Mouse (Mus musculus) fat pad, adult 2 months (tissue): ENCODE measurements around the gene Inhbb.

Experiments
- DNase-seq: peaks from one replicate; pipeline ENCODE4 v3.0.0-alpha.2; 2011; ENCODE audit warnings: low read depth, low spot score; ENCODE audit errors: extremely low read depth

The Inhbb gene

GRCm38 (mm10) chr1:119421576-119422421 lies at the start of gene Inhbb:
Gene Inhbb, minus strand, starts transcription at chr1:119422248.
- no peak for DNase-seq

- no peak for DNase-seq
These were observed 41.3 kb upstream of the Inhbb start for GRCm38 (mm10) chr1:119463386-119463785.

- no peak for DNase-seq
These were observed 38.0 kb upstream of the Inhbb start for GRCm38 (mm10) chr1:119460062-119460461.

- DNase-seq = no peak
These were observed 36.1 kb upstream of the Inhbb start for GRCm38 (mm10) chr1:119457993-119458605.

GRCm38 (mm10) chr1:119457528-119457855 lies 35.4 kb upstream of the Inhbb start:
- DNase-seq = no peak

GRCm38 (mm10) chr1:119456671-119457527 lies 34.9 kb upstream of the Inhbb start:
- DNase-seq = no peak

- DNase-seq = no peak
These were observed 31.7 kb upstream of the Inhbb start for GRCm38 (mm10) chr1:119453731-119454130.

- no peak for DNase-seq
These were observed 29.4 kb upstream of the Inhbb start for GRCm38 (mm10) chr1:119451417-119451816.

- DNase-seq = no peak
These were observed 28.8 kb upstream of the Inhbb start for GRCm38 (mm10) chr1:119450651-119451345.

GRCm38 (mm10) chr1:119446753-119447283 lies 24.8 kb upstream of the Inhbb start:
- no peak for DNase-seq

- no peak for DNase-seq
These were observed 21.7 kb upstream of the Inhbb start for GRCm38 (mm10) chr1:119443591-119444350.

GRCm38 (mm10) chr1:119442901-119443300 lies 20.9 kb upstream of the Inhbb start:
- DNase-seq = no peak

- no peak for DNase-seq
These were observed 16.1 kb upstream of the Inhbb start for GRCm38 (mm10) chr1:119438105-119438637.

- DNase-seq = no peak
These were observed 15.4 kb upstream of the Inhbb start for GRCm38 (mm10) chr1:119437401-119437800.

GRCm38 (mm10) chr1:119424141-119424860 lies 2.3 kb upstream of the Inhbb start:
- no peak for DNase-seq

- no peak for DNase-seq
These were observed 1.5 kb upstream of the Inhbb start for GRCm38 (mm10) chr1:119423510-119423909.

- DNase-seq = no peak
These were observed 490 bp upstream of the Inhbb start for GRCm38 (mm10) chr1:119422460-119423015.

GRCm38 (mm10) chr1:119420984-119421575 lies 968 bp downstream of the Inhbb start:
- DNase-seq = no peak
